Mouse (Mus musculus) monocyte, adult 5-6 weeks (primary cell): ENCODE data around the gene Zdhhc8. TPM values are rescaled to one million over a fixed set of nuclear protein-coding genes. Genes with fewer than 3 reads are reported as not detected.

Source experiments
- ATAC-seq: fragments of 153-309, 156-312 bp; replicated peaks from 2 replicates; pipeline ENCODE4 v1.8.0; 2017; ENCODE audit warnings: mild to moderate bottlenecking; ENCODE audit not compliant: low TSS enrichment, insufficient number of reproducible peaks, severe bottlenecking, poor library complexity, low FRiP score
- total RNA-seq: library from RNA; stranded (forward); fragments of 200-1000, 200-491, 200-594 nt; gene quantifications from 3 replicates; pipeline ENCODE4 v1.2.3, GENCODE M21; 2017

Zdhhc8 gene
- 0.76 to 6.5 TPM (median 1.2 TPM) in 3 replicates for total RNA-seq

DNA sequence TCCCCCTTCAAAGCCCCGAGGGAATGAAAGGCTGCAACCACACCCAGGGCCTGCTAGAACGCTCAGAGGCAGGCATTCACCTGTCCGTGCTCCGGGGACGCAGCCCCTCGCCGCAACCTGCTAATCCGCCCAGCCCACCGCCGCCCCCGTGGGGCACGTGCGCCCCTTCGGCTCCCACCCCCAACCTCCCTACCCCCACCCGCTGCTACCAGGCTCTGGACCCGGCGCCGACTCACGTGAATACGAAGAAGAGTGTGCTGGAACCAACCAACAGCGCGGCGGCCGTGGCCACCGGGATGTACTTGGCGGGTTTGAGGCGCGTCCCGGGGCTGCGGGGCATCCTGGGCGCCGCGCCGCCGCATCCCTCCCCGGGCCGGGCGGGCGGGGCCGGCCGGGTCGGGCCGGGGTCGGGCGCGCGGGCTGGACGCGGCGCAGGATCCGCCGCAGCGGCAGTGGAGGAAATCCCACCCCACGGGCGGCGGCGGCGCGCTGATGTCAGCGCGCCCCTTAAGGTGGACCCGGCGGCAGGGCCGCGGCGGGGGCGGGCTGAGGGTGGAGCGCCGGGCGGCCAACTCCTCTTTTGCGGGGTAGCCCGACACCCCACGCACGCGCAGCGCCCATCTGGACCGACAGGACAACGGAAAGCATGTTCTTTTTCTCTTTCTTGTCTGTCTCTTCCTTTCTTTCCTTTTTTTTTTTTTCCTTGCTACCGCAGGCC is at the start of gene Zdhhc8:
Gene Zdhhc8 (minus strand): TSS at position 466 of the 718 bp plus-strand sequence.
- no peak for ATAC-seq

DNA sequence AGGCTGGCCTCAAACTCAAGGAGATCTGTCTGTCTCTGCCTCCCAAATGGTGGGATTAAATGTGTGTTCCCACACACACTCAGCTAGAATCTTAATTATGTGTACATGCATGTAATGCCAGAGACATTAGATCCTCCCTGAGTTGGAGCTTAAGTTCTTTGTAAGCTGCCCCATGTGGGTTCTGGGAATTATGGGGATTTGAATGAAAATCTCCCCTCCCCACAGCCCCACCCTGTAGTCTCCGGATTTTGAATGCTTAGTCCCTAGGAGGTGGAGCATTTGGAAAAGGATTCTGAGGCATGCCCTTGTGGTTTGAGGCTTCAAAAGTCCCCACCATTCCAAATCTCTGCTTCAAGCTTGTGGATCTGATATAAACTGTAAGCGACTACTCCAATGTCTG is 40.2 kb upstream of the Zdhhc8 start:
- ATAC-seq = no peak

DNA sequence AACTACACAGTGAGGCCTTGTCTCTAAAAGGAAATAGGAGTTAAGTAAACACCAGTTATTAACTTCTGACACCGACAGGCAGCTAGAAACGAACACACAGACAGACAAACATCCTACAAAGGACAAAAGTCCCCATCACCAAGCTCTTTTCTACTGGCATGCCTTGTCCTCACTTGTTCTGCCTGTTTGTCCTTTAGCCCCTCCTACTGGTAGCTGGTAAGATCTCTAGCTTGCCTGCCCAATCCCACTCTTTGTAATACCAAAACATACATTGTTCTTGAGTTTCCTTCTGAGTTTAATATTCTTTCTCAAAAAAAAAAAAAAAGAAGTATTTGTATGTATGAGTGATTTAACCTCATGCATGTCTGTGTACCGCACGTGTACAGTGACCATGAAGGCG is 33.2 kb upstream of the Zdhhc8 start:
- ATAC-seq = no peak

GRCm38 (mm10) chr16:18265024-18265423 is 30.1 kb upstream of the Zdhhc8 start:
- ATAC-seq = no peak

- ATAC-seq = no peak
Measured at GRCm38 (mm10) chr16:18258221-18258620, 23.3 kb upstream of the Zdhhc8 start, which contains the start of gene Gm49776. TSS of gene Gm49776 (minus strand) at chr16:18258321.

GRCm38 (mm10) chr16:18253866-18254265 is 18.9 kb upstream of the Zdhhc8 start:
- ATAC-seq = no peak

GRCm38 (mm10) chr16:18252736-18253135 is 17.8 kb upstream of the Zdhhc8 start:
- no peak for ATAC-seq

- ATAC-seq = no peak
Measured at GRCm38 (mm10) chr16:18250828-18251790, 16.2 kb upstream of the Zdhhc8 start.

GRCm38 (mm10) chr16:18250231-18250630 is 15.3 kb upstream of the Zdhhc8 start:
- no peak for ATAC-seq

GRCm38 (mm10) chr16:18249364-18249967 is 14.5 kb upstream of the Zdhhc8 start:
- ATAC-seq = peak; percentile 34; the same call in 1 of the 2 replicates

GRCm38 (mm10) chr16:18248433-18249363 is 13.8 kb upstream of the Zdhhc8 start, which contains the start of the genes Trmt2a and Ranbp1:
TSS of gene Trmt2a (plus strand) at chr16:18248679.
TSS of gene Ranbp1 (minus strand) at chr16:18248732.
- ATAC-seq = peak; percentile 83

DNA sequence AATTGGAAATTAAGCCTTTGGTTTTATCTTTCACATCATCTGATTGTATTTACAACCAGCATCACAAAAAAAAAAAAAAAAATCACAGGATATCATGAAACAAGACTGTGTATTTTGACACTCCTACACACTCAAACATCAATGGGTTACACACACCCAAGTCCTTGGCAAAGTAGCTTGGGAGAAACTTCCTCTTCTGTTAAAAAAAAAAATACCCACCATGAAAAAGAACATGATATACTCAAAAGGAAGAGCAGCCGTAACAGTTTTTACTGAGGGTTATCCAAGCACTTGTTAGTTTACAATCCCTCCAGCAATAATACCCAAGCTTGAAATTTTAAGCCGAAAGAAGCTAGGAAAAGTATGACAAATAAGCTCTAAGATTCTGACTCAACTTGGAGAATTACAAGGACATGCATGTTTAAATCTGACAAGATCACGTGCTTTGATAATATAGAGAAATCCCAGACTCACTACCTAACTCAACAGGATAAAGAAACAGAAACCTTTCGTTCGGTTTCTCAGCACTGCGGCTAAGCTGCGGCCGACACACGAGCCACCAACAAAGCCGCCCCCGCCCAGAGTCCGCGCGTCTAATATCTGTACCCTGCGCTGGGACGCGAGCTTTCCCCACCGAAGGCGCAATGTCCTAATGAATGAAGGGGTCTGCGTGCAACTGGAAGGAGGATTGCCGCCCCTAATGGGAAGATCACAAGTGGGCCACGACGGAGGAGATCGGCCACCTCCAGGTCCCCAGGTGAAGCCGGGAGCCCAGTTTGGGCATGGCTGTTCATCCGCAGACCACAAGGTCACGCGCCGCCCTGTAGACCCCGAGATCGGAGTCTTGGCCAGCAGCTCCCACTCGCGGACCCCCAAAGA is 12.8 kb upstream of the Zdhhc8 start:
- ATAC-seq = no peak

DNA sequence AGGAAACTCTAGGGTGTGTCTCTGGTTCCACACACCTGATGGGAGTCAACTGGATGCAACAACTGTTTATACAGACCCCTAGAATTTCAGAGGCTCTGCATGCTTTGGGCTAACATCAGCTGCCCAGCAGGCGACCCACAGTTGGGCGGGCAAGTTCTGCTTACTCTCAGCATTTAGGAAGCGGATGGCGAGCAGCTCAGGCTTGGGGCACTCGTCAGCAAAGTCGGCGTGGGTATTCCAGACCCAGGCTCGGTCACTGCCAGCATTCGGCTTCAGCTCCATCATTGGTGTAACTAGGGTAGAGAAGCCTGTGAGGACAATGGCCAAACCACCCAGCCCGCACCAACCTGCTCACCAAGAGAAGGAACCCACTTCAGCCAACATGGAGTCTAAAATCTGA is 6.6 kb upstream of the Zdhhc8 start:
- ATAC-seq = no peak

- ATAC-seq = no peak
Measured at GRCm38 (mm10) chr16:18236676-18237501, 2.0 kb upstream of the Zdhhc8 start.

- no peak for ATAC-seq
Measured at GRCm38 (mm10) chr16:18235389-18236065, 591 bp upstream of the Zdhhc8 start.
